Mouse (Mus musculus): ENCODE results near the gene Prrx2. TPM values are rescaled to one million over a fixed set of nuclear protein-coding genes. Genes with fewer than 3 reads are reported as not detected.

Prrx2 gene
- 2.3 and 2.5 TPM in 2 replicates for polyA plus RNA-seq (2015; fragmentation: Nextera tagmentation; extraction: Ambion mirVana)

DNA sequence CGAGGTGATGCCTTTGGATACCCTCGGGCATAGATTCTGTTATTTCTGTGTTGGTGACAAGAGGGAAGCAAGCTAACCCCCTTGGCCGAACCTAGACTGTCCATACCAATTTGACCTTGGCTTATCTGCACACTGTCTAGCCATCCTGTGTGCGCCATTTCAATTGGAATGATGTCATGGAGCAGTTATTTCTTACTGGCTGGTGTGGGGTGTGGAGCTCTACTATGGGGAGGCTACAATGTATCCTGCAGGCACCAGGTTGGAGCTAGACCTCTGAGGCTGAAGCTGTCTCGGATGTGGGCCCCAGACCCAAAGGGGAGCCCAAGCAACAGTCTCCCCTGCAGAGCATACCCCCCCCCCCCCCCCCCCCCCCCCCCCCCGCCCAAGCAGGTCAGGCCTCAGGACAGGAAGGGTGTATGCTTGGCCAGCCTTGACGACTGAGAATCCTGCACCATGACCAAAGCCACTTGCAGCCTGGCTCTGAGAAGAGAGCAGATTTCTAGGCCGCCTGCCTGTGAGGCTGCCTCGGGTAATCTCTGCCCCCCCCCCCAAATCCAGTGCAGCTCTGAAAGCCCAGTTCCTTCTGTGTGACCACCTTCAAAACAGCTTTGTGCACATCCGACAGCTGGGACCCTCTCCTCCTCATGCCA lies at the start of gene Prrx2:
TSS of gene Prrx2 (plus strand) at position 600 of the 650 bp plus-strand sequence.
- Histone ChIP-seq H3K36me3 (ENCODE audit: control insufficient read depth, insufficient read depth, low read length) (no peaks in the 10 kb centered on the region), H3K4me3 (ENCODE audit: low read length) (no peak within 1 kb of the TSS), H3K9me3 (ENCODE audit: control insufficient read depth, low read length) (no peaks in the 10 kb centered on the region), H3K4me2 (ENCODE audit: low read length) (no peak within 1 kb of the TSS), H3K4me1 (ENCODE audit: control insufficient read depth, insufficient read depth, low read depth, low read length) (no peaks in the 10 kb centered on the region; the same call in 1 of the 2 replicates), H3K9ac (ENCODE audit: low read depth, low read length) (no peak within 1 kb of the TSS), H3K27me3 (replicated peaks; ENCODE audit: control insufficient read depth, insufficient read depth, low read length) (no peaks in the 10 kb centered on the region), H3K27ac (ENCODE audit: low read depth, low read length) (no peak within 1 kb of the TSS)
- no peak for ATAC-seq
- 77% methylated on average over 6 of the region's 10 CpGs for WGBS

GRCm38 (mm10) chr2:30787466-30787865 lies 47.3 kb upstream of the Prrx2 start:
- no peaks in the 10 kb centered on the region for H3K36me3 ChIP-seq (ENCODE audit: control insufficient read depth, insufficient read depth, low read length)
- H3K9me3 ChIP-seq (ENCODE audit: control insufficient read depth, low read length) = no peaks in the 10 kb centered on the region
- H3K4me3 ChIP-seq (ENCODE audit: low read length) = no peak overlapping the region
- 66% methylated on average over 4 of the region's 4 CpGs for WGBS
- H3K4me2 ChIP-seq (ENCODE audit: low read length) = no peak overlapping the region
- H3K4me1 ChIP-seq (ENCODE audit: control insufficient read depth, insufficient read depth, low read depth, low read length) = peaks cover 11% of the 10 kb centered on the region
- ATAC-seq = no peak
- no peak overlapping the region for H3K9ac ChIP-seq (ENCODE audit: low read depth, low read length)
- H3K27me3 ChIP-seq (replicated peaks; ENCODE audit: control insufficient read depth, insufficient read depth, low read length) = no peaks in the 10 kb centered on the region; the same call in 1 of the 2 replicates
- H3K27ac ChIP-seq (ENCODE audit: low read depth, low read length) = no peak overlapping the region

DNA sequence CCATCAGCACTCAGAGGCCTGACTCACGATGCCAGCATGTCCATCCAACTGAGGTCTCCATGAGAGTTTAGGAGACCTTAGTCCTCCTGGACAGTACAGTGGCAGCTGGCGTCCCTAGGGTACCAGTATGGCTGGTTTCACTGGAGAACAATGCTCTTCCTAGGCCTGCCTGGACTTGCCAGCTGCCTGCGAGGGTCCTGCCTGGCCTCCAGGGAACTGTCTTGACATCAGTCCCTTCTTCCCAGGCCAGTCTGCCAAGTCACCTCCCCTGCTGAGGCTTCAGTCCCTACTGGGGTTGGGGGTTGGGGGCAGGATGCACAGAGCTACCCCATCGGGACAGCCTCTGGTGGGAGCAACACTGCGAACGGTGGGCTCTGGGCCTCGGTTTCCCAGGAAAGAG lies 42.7 kb upstream of the Prrx2 start:
- no peaks in the 10 kb centered on the region for H3K27me3 ChIP-seq (replicated peaks; ENCODE audit: control insufficient read depth, insufficient read depth, low read length)
- H3K9me3 ChIP-seq (ENCODE audit: control insufficient read depth, low read length) = no peaks in the 10 kb centered on the region
- H3K4me2 ChIP-seq (ENCODE audit: low read length) = no peak overlapping the region
- H3K4me3 ChIP-seq (ENCODE audit: low read length) = no peak overlapping the region
- WGBS = 78% methylated on average over 7 of the region's 7 CpGs
- H3K36me3 ChIP-seq (ENCODE audit: control insufficient read depth, insufficient read depth, low read length) = no peaks in the 10 kb centered on the region
- H3K4me1 ChIP-seq (ENCODE audit: control insufficient read depth, insufficient read depth, low read depth, low read length) = peaks cover 20% of the 10 kb centered on the region
- no peak overlapping the region for H3K9ac ChIP-seq (ENCODE audit: low read depth, low read length)
- no peak for ATAC-seq
- no peak overlapping the region for H3K27ac ChIP-seq (ENCODE audit: low read depth, low read length)

GRCm38 (mm10) chr2:30794179-30795108 lies 40.3 kb upstream of the Prrx2 start:
- peak overlapping the region; percentile 76 for H3K27ac ChIP-seq (ENCODE audit: low read depth, low read length)

DNA sequence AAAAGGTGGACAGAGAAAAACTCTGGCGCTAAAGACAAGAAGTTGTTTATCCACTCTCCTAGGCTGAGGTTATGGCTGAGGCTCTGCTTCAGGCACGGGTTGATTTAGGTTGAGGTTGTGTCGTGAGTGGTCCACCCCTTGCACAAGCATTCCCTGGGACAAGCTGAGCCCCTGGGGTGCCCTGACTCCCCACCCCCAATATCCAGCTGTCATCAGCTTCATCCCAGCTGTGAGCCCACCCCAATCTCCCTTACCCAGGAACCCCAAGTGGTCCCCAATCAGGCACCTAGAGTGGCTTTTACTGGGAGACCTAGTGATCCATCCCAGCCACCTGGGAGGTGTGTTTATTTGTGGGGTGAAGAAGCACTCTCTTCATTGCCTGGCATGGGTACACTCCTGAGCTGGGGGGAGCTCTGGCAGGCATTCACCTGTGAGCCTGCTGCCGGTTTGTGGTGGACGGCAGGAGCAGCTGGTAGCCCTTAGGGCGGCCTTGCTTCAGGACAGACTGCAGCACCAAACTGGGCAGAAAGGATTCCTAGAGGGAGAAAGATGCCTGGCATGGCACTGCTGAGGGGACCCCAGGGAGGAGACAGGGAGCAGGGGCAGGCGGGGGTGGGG lies 39.4 kb upstream of the Prrx2 start:
- Histone ChIP-seq H3K4me3 (ENCODE audit: low read length) (no peak overlapping the region), H3K36me3 (ENCODE audit: control insufficient read depth, insufficient read depth, low read length) (no peaks in the 10 kb centered on the region), H3K9me3 (ENCODE audit: control insufficient read depth, low read length) (no peaks in the 10 kb centered on the region), H3K27me3 (replicated peaks; ENCODE audit: control insufficient read depth, insufficient read depth, low read length) (no peaks in the 10 kb centered on the region), H3K4me1 (ENCODE audit: control insufficient read depth, insufficient read depth, low read depth, low read length) (peaks cover 23% of the 10 kb centered on the region), H3K27ac (ENCODE audit: low read depth, low read length) (peak overlapping the region; percentile 82), H3K9ac (ENCODE audit: low read depth, low read length) (no peak overlapping the region), H3K4me2 (ENCODE audit: low read length) (no peak overlapping the region; the same call in 1 of the 2 replicates)
- ATAC-seq = 0 out of 2 replicates have a peak, but pooled peaks have one; percentile 18
- WGBS = 46% methylated on average over 7 of the region's 7 CpGs

More at GRCm38 (mm10) chr2:30794179-30795108, 40.3 kb upstream of the Prrx2 start:
- peak overlapping the region; percentile 65 for H3K9ac ChIP-seq (ENCODE audit: low read depth, low read length)
- no peaks in the 10 kb centered on the region for H3K36me3 ChIP-seq (ENCODE audit: control insufficient read depth, insufficient read depth, low read length)
- no peaks in the 10 kb centered on the region for H3K27me3 ChIP-seq (replicated peaks; ENCODE audit: control insufficient read depth, insufficient read depth, low read length)
- WGBS = 6% methylated on average over 48 of the region's 48 CpGs
- peak overlapping the region; percentile 66 for H3K4me2 ChIP-seq (ENCODE audit: low read length)
- ATAC-seq = peak; percentile 80
- peak overlapping the region; percentile 40 for H3K4me3 ChIP-seq (ENCODE audit: low read length)
- peaks cover 23% of the 10 kb centered on the region for H3K4me1 ChIP-seq (ENCODE audit: control insufficient read depth, insufficient read depth, low read depth, low read length)
- H3K9me3 ChIP-seq (ENCODE audit: control insufficient read depth, low read length) = no peaks in the 10 kb centered on the region

DNA sequence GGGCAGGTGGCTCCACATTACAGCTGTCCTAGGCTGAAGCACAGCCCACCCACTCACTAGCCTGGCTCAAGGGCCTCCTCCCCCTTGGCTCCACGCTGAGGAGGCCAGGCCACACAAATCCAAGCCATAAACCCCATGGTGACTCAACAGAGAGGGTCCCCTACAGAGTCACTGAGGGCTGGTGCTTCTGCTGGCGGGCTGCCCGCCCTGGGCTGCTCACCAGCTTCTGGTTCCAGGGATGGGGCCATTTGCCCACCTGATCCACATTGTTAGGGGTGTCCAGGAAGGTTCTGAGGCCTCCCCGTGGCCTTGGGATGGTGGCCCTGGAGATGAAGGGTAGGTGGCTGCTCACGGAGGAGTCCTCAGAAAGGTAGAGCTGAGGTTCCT lies 38.9 kb upstream of the Prrx2 start:
- 50% methylated on average over 5 of the region's 5 CpGs for WGBS
- Histone ChIP-seq H3K4me2 (ENCODE audit: low read length) (peak overlapping the region; percentile 52), H3K27me3 (replicated peaks; ENCODE audit: control insufficient read depth, insufficient read depth, low read length) (no peaks in the 10 kb centered on the region), H3K4me3 (ENCODE audit: low read length) (no peak overlapping the region), H3K36me3 (ENCODE audit: control insufficient read depth, insufficient read depth, low read length) (no peaks in the 10 kb centered on the region), H3K9ac (ENCODE audit: low read depth, low read length) (no peak overlapping the region; the same call in 1 of the 2 replicates), H3K9me3 (ENCODE audit: control insufficient read depth, low read length) (no peaks in the 10 kb centered on the region), H3K27ac (ENCODE audit: low read depth, low read length) (peak overlapping the region; percentile 82), H3K4me1 (ENCODE audit: control insufficient read depth, insufficient read depth, low read depth, low read length) (peaks cover 23% of the 10 kb centered on the region)
- peak; percentile 4 for ATAC-seq

- Histone ChIP-seq H3K36me3 (ENCODE audit: control insufficient read depth, insufficient read depth, low read length) (no peaks in the 10 kb centered on the region), H3K9me3 (ENCODE audit: control insufficient read depth, low read length) (no peaks in the 10 kb centered on the region), H3K4me1 (ENCODE audit: control insufficient read depth, insufficient read depth, low read depth, low read length) (peaks cover 28% of the 10 kb centered on the region), H3K9ac (ENCODE audit: low read depth, low read length) (peak overlapping the region; percentile 54), H3K27me3 (replicated peaks; ENCODE audit: control insufficient read depth, insufficient read depth, low read length) (no peaks in the 10 kb centered on the region), H3K27ac (ENCODE audit: low read depth, low read length) (peak overlapping the region; percentile 82), H3K4me3 (ENCODE audit: low read length) (peak overlapping the region; percentile 5; the same call in 1 of the 2 replicates), H3K4me2 (ENCODE audit: low read length) (peak overlapping the region; percentile 52)
- peak; percentile 84 for ATAC-seq
- WGBS = 6% methylated on average over 11 of the region's 11 CpGs
These were observed 38.4 kb upstream of the Prrx2 start for GRCm38 (mm10) chr2:30796382-30796781.

GRCm38 (mm10) chr2:30799456-30799855 lies 35.3 kb upstream of the Prrx2 start:
- no peaks in the 10 kb centered on the region; the same call in 1 of the 2 replicates for H3K27me3 ChIP-seq (replicated peaks; ENCODE audit: control insufficient read depth, insufficient read depth, low read length)
- peaks cover 29% of the 10 kb centered on the region for H3K4me1 ChIP-seq (ENCODE audit: control insufficient read depth, insufficient read depth, low read depth, low read length)
- 79% methylated on average over 3 of the region's 3 CpGs for WGBS
- no peaks in the 10 kb centered on the region for H3K36me3 ChIP-seq (ENCODE audit: control insufficient read depth, insufficient read depth, low read length)
- no peak overlapping the region for H3K9ac ChIP-seq (ENCODE audit: low read depth, low read length)
- H3K9me3 ChIP-seq (ENCODE audit: control insufficient read depth, low read length) = no peaks in the 10 kb centered on the region
- H3K27ac ChIP-seq (ENCODE audit: low read depth, low read length) = no peak overlapping the region
- H3K4me2 ChIP-seq (ENCODE audit: low read length) = no peak overlapping the region
- no peak overlapping the region for H3K4me3 ChIP-seq (ENCODE audit: low read length)
- ATAC-seq = no peak
